Mouse (Mus musculus) Patski (cell line): ENCODE measurements around the gene Armc3. TPM values are rescaled to one million over a fixed set of nuclear protein-coding genes. Genes with fewer than 3 reads are reported as not detected.
"Not testable (repeated sequence)": the region's sequence is repeated elsewhere in the genome, so short reads cannot be mapped to it uniquely, and the experiment has no call there.

Experiments used
- ATAC-seq: fragments of 100-300 bp; one replicate; pipeline ENCODE4 v1.8.0; 2021
- CTCF ChIA-PET: fragments of 350-600 bp; sonication (Branson Sonifier 250); formaldehyde crosslinking; loops from one replicate; lab custom pipeline; 2022; ENCODE audit warnings: inconsistent platforms; lab: Charles Lee
- POLR2A ChIA-PET: fragments of 350-600 bp; sonication (Branson Sonifier 250); formaldehyde crosslinking; loops from one replicate; lab custom pipeline; 2022; ENCODE audit warnings: antibody characterized with exemption, inconsistent platforms; lab: Charles Lee
- DNase-seq: peaks from one replicate; pipeline ENCODE4 v3.0.0-alpha.2; 2011; ENCODE audit warnings: low read depth, low spot score
- H3K27me3 ChIP-seq: fragments of 371-371 bp; one replicate; pipeline ENCODE4 v1.5.1; 2021
- CTCF ChIP-seq: fragments of 100-300 bp; IDR thresholded peaks from one replicate; pipeline ENCODE4 v1.5.1; 2021
- in situ Hi-C: fragments of 300-500 bp; cut with MboI; formaldehyde crosslinking; loops from 3 replicates; pipeline ENCODE4 v1.11.1; 2018; ENCODE audit warnings: low pct_unique_long_range_greater_than_20kb, mixed read lengths
- polyA plus RNA-seq: library from polyadenylated mRNA; unstranded; gene quantifications from one replicate; pipeline ENCODE4 v1.2.3, GENCODE M21; 2021

The Armc3 gene
- polyA plus RNA-seq, 1 experiment from 2014 or later: not detected

GRCm38 (mm10) chr2:19270709-19271120 lies 71.6 kb downstream of the Armc3 start:
- no peak for TF ChIP-seq CTCF
- POLR2A ChIA-PET: no interaction called here
- CTCF ChIA-PET: no interaction called here
- in situ Hi-C loops: loop anchor here (10.0 kb wide), 2 partner anchors 506 to 1246 kb away; no protein-coding TSS in a partner anchor
- ATAC-seq (no peak), DNase-seq (no peak)
- peaks cover 12% of the 10 kb centered on the region for H3K27me3 ChIP-seq

GRCm38 (mm10) chr2:19274583-19274982 lies 75.5 kb downstream of the Armc3 start:
- H3K27me3 ChIP-seq: peaks cover 15% of the 10 kb centered on the region
- no peak for DNase-seq
- ChIA-PET POLR2A (no interaction called here), CTCF (interaction anchor here (1.0 kb wide), 1 partner anchor 365 kb away, joined by 3 read pairs; no protein-coding TSS in a partner anchor)
- no peak for ATAC-seq
- no peak for TF ChIP-seq CTCF
- in situ Hi-C loops: loop anchor here (10.0 kb wide), 2 partner anchors 510 to 1250 kb away; no protein-coding TSS in a partner anchor

GRCm38 (mm10) chr2:19275602-19276539 lies 76.8 kb downstream of the Armc3 start:
- peaks cover 20% of the 10 kb centered on the region for H3K27me3 ChIP-seq
- ChIA-PET POLR2A (interaction anchor here (0.6 kb wide), 2 partner anchors 362 to 469 kb away, joined by 3 to 5 read pairs; no protein-coding TSS in a partner anchor), CTCF (interaction anchor here (0.6 to 1.3 kb wide), 3 partner anchors 366 to 501 kb away, joined by 3 to 4 read pairs (median 3); no protein-coding TSS in a partner anchor)
- peak; percentile 97 for TF ChIP-seq CTCF
- peak; percentile 30 for DNase-seq
- in situ Hi-C loops: loop anchor here (5.0 to 10.0 kb wide), 3 partner anchors 404 to 1251 kb away; no protein-coding TSS in a partner anchor
- ATAC-seq: peak; percentile 57

GRCm38 (mm10) chr2:19280331-19280730 lies 81.2 kb downstream of the Armc3 start:
- in situ Hi-C loops: no loop called here
- DNase-seq: no peak
- POLR2A ChIA-PET: no interaction called here
- ATAC-seq: no peak
- peaks cover 15% of the 10 kb centered on the region for H3K27me3 ChIP-seq
- TF ChIP-seq CTCF: no peak
- CTCF ChIA-PET: no interaction called here

GRCm38 (mm10) chr2:19292366-19292765 lies 93.3 kb downstream of the Armc3 start:
- ATAC-seq (no peak), DNase-seq (no peak)
- H3K27me3 ChIP-seq: peaks cover 13% of the 10 kb centered on the region
- TF ChIP-seq CTCF: no peak
- POLR2A ChIA-PET: no interaction called here
- in situ Hi-C loops: no loop called here
- CTCF ChIA-PET: no interaction called here

GRCm38 (mm10) chr2:19300345-19301089 lies 101.4 kb downstream of the Armc3 start:
- DNase-seq (no peak), ATAC-seq (no peak)
- peaks cover 3% of the 10 kb centered on the region for H3K27me3 ChIP-seq
- CTCF ChIA-PET: no interaction called here
- in situ Hi-C loops: no loop called here
- no peak for TF ChIP-seq CTCF
- POLR2A ChIA-PET: no interaction called here

- H3K27me3 ChIP-seq: peaks cover 5% of the 10 kb centered on the region
- ChIA-PET CTCF (no interaction called here), POLR2A (no interaction called here)
- in situ Hi-C loops: no loop called here
- DNase-seq: no peak
- no peak for ATAC-seq
- TF ChIP-seq CTCF: no peak
These were observed 102.1 kb downstream of the Armc3 start for GRCm38 (mm10) chr2:19301251-19301650.

- in situ Hi-C loops, DNase-seq, ATAC-seq, H3K27me3 ChIP-seq, POLR2A ChIA-PET, CTCF ChIA-PET: not testable (repeated sequence)
These were observed 104.0 kb downstream of the Armc3 start for GRCm38 (mm10) chr2:19303087-19303486.

GRCm38 (mm10) chr2:19310498-19310897 lies 111.4 kb downstream of the Armc3 start:
- no peak for TF ChIP-seq CTCF
- ATAC-seq (no peak), DNase-seq (no peak)
- ChIA-PET POLR2A (no interaction called here), CTCF (no interaction called here)
- peaks cover 26% of the 10 kb centered on the region for H3K27me3 ChIP-seq
- in situ Hi-C loops: no loop called here

- in situ Hi-C loops: no loop called here
- ATAC-seq: no peak
- no peak for TF ChIP-seq CTCF
These were observed 117.0 kb downstream of the Armc3 start for GRCm38 (mm10) chr2:19316056-19316455.

More at GRCm38 (mm10) chr2:19316056-19316455, 117.0 kb downstream of the Armc3 start:
- CTCF ChIA-PET: no interaction called here
- H3K27me3 ChIP-seq: peaks cover 14% of the 10 kb centered on the region
- DNase-seq: no peak
- POLR2A ChIA-PET: no interaction called here
